Comparison of ENCODE assay signal across 9 mouse cellular contexts in genomic region chr4:134402571-134403262, GRCm38 (mm10). TPM values are rescaled to one million over a fixed set of nuclear protein-coding genes. Genes with fewer than 3 reads are reported as not detected.
A peak's percentile ranks its signal among the peaks of the same experiment; 100 is the strongest.
DNase-seq lines count a peak whose midpoint lies in the region; ATAC-seq and TF ChIP-seq lines count a peak whose summit lies in the region.
"Had no signal": no experiment of that assay in that cellular context is flagged by ENCODE, and none has a peak within 500 bp of the region (broad histone marks: within the 10 kb centered on the region; RNA-seq: fewer than 3 reads in every experiment).

No protein-coding gene starts in this region.

- peak; percentile 60 for ATAC-seq in heart, embryonic 14.5 days (ENCODE audit: insufficient number of reproducible peaks, insufficient read depth, low FRiP score, low read depth)
- ATAC-seq in liver, embryonic 14.5 days (ENCODE audit: insufficient read depth), result no peak
- ATAC-seq in midbrain, postnatal 0 days (ENCODE audit: low FRiP score), result no peak

- H3K27ac ChIP-seq in ES-Bruce4 (ENCODE audit: insufficient read depth, low read length), result peak overlapping the region; percentile 89
- peak overlapping the region; percentile 32 to 57 for H3K27ac ChIP-seq in heart, embryonic 14.5 days (replicated peaks in 1 of 2; ENCODE audit: control insufficient read depth in 1 of 2, insufficient read depth in 1 of 2, low read depth in 2 of 2, low read length in 2 of 2)
- H3K27ac ChIP-seq in liver, embryonic 14.5 days, result no peak overlapping the region
- no peak overlapping the region for H3K27ac ChIP-seq in testis, adult 2 months (ENCODE audit: control insufficient read depth, insufficient read depth, low read depth, low read length)
- H3K27ac ChIP-seq in midbrain, postnatal 0 days (ENCODE audit: low read depth, low read length), result no peak overlapping the region
- H3K27ac ChIP-seq: limb, embryonic 13.5 days had no signal

- no peak for TF ChIP-seq CTCF in ES-Bruce4 (IDR thresholded peaks at IDR 0.05; ENCODE audit: low read depth, low read length)
- no peak for TF ChIP-seq CTCF in liver, embryonic 14.5 days (IDR thresholded peaks at IDR 0.05; ENCODE audit: low read depth)
- TF ChIP-seq CTCF in testis, adult 2 months (IDR thresholded peaks at IDR 0.05; ENCODE audit: control insufficient read depth, insufficient read depth, insufficient replicate concordance, low read depth, low read length), result no peak
- no peak for TF ChIP-seq CTCF in midbrain, postnatal 0 days (IDR thresholded peaks at IDR 0.05)

- H3K9me3 ChIP-seq in ES-Bruce4 (replicated peaks; ENCODE audit: control insufficient read depth, insufficient read depth, low read length, poor library complexity, severe bottlenecking), result no peaks in the 10 kb centered on the region
- H3K9me3 ChIP-seq in heart, embryonic 14.5 days (ENCODE audit: control insufficient read depth, low read length), result no peaks in the 10 kb centered on the region
- H3K9me3 ChIP-seq in liver, embryonic 14.5 days (ENCODE audit: control insufficient read depth, low read length), result no peaks in the 10 kb centered on the region
- no peaks in the 10 kb centered on the region for H3K9me3 ChIP-seq in midbrain, postnatal 0 days (ENCODE audit: low read length)
- H3K9me3 ChIP-seq: limb, embryonic 13.5 days had no signal

- H3K4me2 ChIP-seq in heart, embryonic 14.5 days (ENCODE audit: low read length), result peak overlapping the region; percentile 12
- H3K4me2 ChIP-seq in liver, embryonic 14.5 days (ENCODE audit: low read depth), result peak overlapping the region; percentile 86
- no peak overlapping the region; the same call in 1 of the 2 replicates for H3K4me2 ChIP-seq in midbrain, postnatal 0 days (ENCODE audit: low read depth, low read length, poor library complexity, severe bottlenecking)

- peak; percentile 61 for DNase-seq in adrenal gland, adult 2 months
- no peak for DNase-seq in adrenal gland, adult 18-20 months (ENCODE audit: low spot score in 2 of 2)
- DNase-seq in liver, embryonic 14.5 days (ENCODE audit: low read depth in 3 of 3, low spot score in 3 of 3), result no peak
- DNase-seq in thymus, postnatal 36 days, result no peak
- DNase-seq in midbrain, postnatal 0 days (ENCODE audit: low spot score), result no peak

- no peaks in the 10 kb centered on the region for H3K27me3 ChIP-seq in ES-Bruce4 (ENCODE audit: control insufficient read depth, insufficient read depth, low read length, poor library complexity, severe bottlenecking)
- H3K27me3 ChIP-seq in heart, embryonic 14.5 days (ENCODE audit: control insufficient read depth, insufficient read depth, low read length), result no peaks in the 10 kb centered on the region
- no peaks in the 10 kb centered on the region for H3K27me3 ChIP-seq in liver, embryonic 14.5 days (ENCODE audit: control insufficient read depth, insufficient read depth, low read length)
- H3K27me3 ChIP-seq in testis, adult 2 months (ENCODE audit: control insufficient read depth, insufficient read depth, low read length), result no peaks in the 10 kb centered on the region
- H3K27me3 ChIP-seq in midbrain, postnatal 0 days (ENCODE audit: insufficient read depth, low read length), result no peaks in the 10 kb centered on the region
- H3K27me3 ChIP-seq: limb, embryonic 13.5 days had no signal

- peaks cover 5% of the 10 kb centered on the region for H3K4me1 ChIP-seq in ES-Bruce4 (ENCODE audit: control insufficient read depth, insufficient read depth, low read length)
- H3K4me1 ChIP-seq in heart, embryonic 14.5 days (ENCODE audit: control insufficient read depth in 2 of 2, insufficient read depth in 2 of 2, low read length in 2 of 2), result peaks cover 29 to 36% of the 10 kb centered on the region in 2 experiments
- H3K4me1 ChIP-seq in liver, embryonic 14.5 days (replicated peaks; ENCODE audit: control insufficient read depth in 2 of 2, insufficient read depth in 2 of 2, low read length in 1 of 2), result peaks cover 19 to 25% of the 10 kb centered on the region in 2 experiments
- peaks cover 26% of the 10 kb centered on the region for H3K4me1 ChIP-seq in testis, adult 2 months (ENCODE audit: control insufficient read depth, insufficient read depth, low read length)
- H3K4me1 ChIP-seq in midbrain, postnatal 0 days (ENCODE audit: insufficient read depth, low read length), result 0 out of 2 replicates have a peak, but pooled peaks cover 4% of the 10 kb centered on the region

- no peak for TF ChIP-seq EP300 in ES-Bruce4 (IDR thresholded peaks at IDR 0.05; ENCODE audit: insufficient read depth, low read depth, low read length)
- no peak for TF ChIP-seq EP300 in liver, embryonic 14.5 days (IDR thresholded peaks at IDR 0.05; ENCODE audit: low read depth)

- H3K36me3 ChIP-seq in ES-Bruce4 (ENCODE audit: control insufficient read depth, insufficient read depth, low read length, poor library complexity, severe bottlenecking), result no peaks in the 10 kb centered on the region
- H3K36me3 ChIP-seq in heart, embryonic 14.5 days (ENCODE audit: control insufficient read depth, insufficient read depth, low read length), result peaks cover 6% of the 10 kb centered on the region; the same call in 1 of the 2 replicates
- no peaks in the 10 kb centered on the region for H3K36me3 ChIP-seq in liver, embryonic 14.5 days (replicated peaks; ENCODE audit: control insufficient read depth, insufficient read depth, low read depth)
- H3K36me3 ChIP-seq in testis, adult 2 months (ENCODE audit: control insufficient read depth, insufficient read depth, low read length), result no peaks in the 10 kb centered on the region
- no peaks in the 10 kb centered on the region for H3K36me3 ChIP-seq in midbrain, postnatal 0 days (ENCODE audit: insufficient read depth, low read length)

- no peak overlapping the region for H3K4me3 ChIP-seq in ES-Bruce4 (ENCODE audit: low read depth, low read length)
- no peak overlapping the region for H3K4me3 ChIP-seq in heart, embryonic 14.5 days (ENCODE audit: control insufficient read depth in 1 of 2, insufficient read depth in 1 of 2, low read depth in 1 of 2, low read length in 2 of 2)
- H3K4me3 ChIP-seq in liver, embryonic 14.5 days (ENCODE audit: insufficient read depth in 1 of 2, low read depth in 2 of 2, low read length in 2 of 2), result no peak overlapping the region
- H3K4me3 ChIP-seq in testis, adult 2 months (ENCODE audit: control insufficient read depth, low read depth, low read length), result no peak overlapping the region
- no peak overlapping the region for H3K4me3 ChIP-seq in midbrain, postnatal 0 days (ENCODE audit: low read depth, low read length)
- H3K4me3 ChIP-seq: limb, embryonic 13.5 days had no signal

- 38% methylated on average over 16 of the region's 16 CpGs for WGBS in heart, embryonic 14.5 days
- WGBS in liver, embryonic 14.5 days (ENCODE audit: insufficient replicate concordance), result 12% methylated on average over 16 of the region's 16 CpGs
- WGBS in midbrain, postnatal 0 days, result 83% methylated on average over 16 of the region's 16 CpGs

- H3K9ac ChIP-seq in ES-Bruce4 (ENCODE audit: low read depth, poor library complexity, severe bottlenecking), result 0 out of 2 replicates have a peak overlapping the region, but pooled peaks have one; percentile 22
- no peak overlapping the region for H3K9ac ChIP-seq in heart, embryonic 14.5 days (ENCODE audit: low read length)
- H3K9ac ChIP-seq in liver, embryonic 14.5 days (replicated peaks), result no peak overlapping the region
- H3K9ac ChIP-seq in midbrain, postnatal 0 days (replicated peaks; ENCODE audit: low read length, poor library complexity, severe bottlenecking), result no peak overlapping the region
- H3K9ac ChIP-seq: limb, embryonic 13.5 days had no signal

- TF ChIP-seq POLR2A in ES-Bruce4 (IDR thresholded peaks at IDR 0.05; ENCODE audit: insufficient read depth, low read length), result no peak
- TF ChIP-seq POLR2A in testis, adult 2 months (IDR thresholded peaks at IDR 0.05; ENCODE audit: control insufficient read depth, low read depth, low read length), result 0 out of 2 replicates have a peak, but pooled peaks have one; percentile 27

RNA-seq across cellular contexts. Expression of gene Pafah2, which starts 6.6 kb away (rescaled TPM):
- total RNA-seq in adrenal gland, adult 2 months (2021), result 10 to 100 TPM; 12.1 to 18.7 TPM
- polyA plus RNA-seq in adrenal gland, adult 2 months (2012; rRNA removed), result 9.1 and 15.1 TPM in 2 replicates
- 10 to 100 TPM; 15.2 to 17.8 TPM for total RNA-seq in adrenal gland, adult 18-20 months (2021)
- polyA plus RNA-seq in ES-Bruce4 (2011; ENCODE audit: insufficient read depth, insufficient read length, low read depth, missing spikeins), result 16.4 and 16.5 TPM in 2 replicates
- 11.1 and 12.8 TPM in 2 replicates for polyA plus RNA-seq in heart, embryonic 14.5 days (2014; fragmentation: Nextera tagmentation; extraction: Ambion mirVana)
- polyA plus RNA-seq in liver, embryonic 14.5 days (2012; rRNA removed), result 3.9 and 4.3 TPM in 2 replicates
- polyA plus RNA-seq in liver, embryonic 14.5 days (2014; fragmentation: Nextera tagmentation; extraction: Ambion mirVana), result 4.3 and 5.4 TPM in 2 replicates
- 36.0 and 37.2 TPM in 2 replicates for polyA plus RNA-seq in testis, adult 2 months (2012; rRNA removed)
- 8.3 and 11.6 TPM in 2 replicates for total RNA-seq in midbrain, postnatal 0 days (2014; rRNA removed)
- polyA plus RNA-seq in midbrain, postnatal 0 days (2015; fragmentation: Nextera tagmentation; extraction: Ambion mirVana), result 5.7 and 6.7 TPM in 2 replicates

RNA-seq across cellular contexts. Expression of gene Extl1, which starts 19.1 kb away (rescaled TPM):
- total RNA-seq in adrenal gland, adult 2 months (2021), result 1 to 10 TPM; 3.1 to 4.4 TPM
- 4.9 and 5.6 TPM in 2 replicates for polyA plus RNA-seq in adrenal gland, adult 2 months (2012; rRNA removed)
- 1 to 10 TPM; 3.3 to 4.2 TPM for total RNA-seq in adrenal gland, adult 18-20 months (2021)
- 3.3 and 3.9 TPM in 2 replicates for polyA plus RNA-seq in ES-Bruce4 (2011; ENCODE audit: insufficient read depth, insufficient read length, low read depth, missing spikeins)
- polyA plus RNA-seq in heart, embryonic 14.5 days (2014; fragmentation: Nextera tagmentation; extraction: Ambion mirVana), result 2.8 and 2.9 TPM in 2 replicates
- polyA plus RNA-seq in liver, embryonic 14.5 days (2012; rRNA removed), result 0.04 and 0.16 TPM in 2 replicates
- polyA plus RNA-seq in liver, embryonic 14.5 days (2014; fragmentation: Nextera tagmentation; extraction: Ambion mirVana), result 0.04 and 0.11 TPM in 2 replicates
- 0.25 and 0.26 TPM in 2 replicates for polyA plus RNA-seq in testis, adult 2 months (2012; rRNA removed)
- 2.1 and 2.2 TPM in 2 replicates for total RNA-seq in midbrain, postnatal 0 days (2014; rRNA removed)
- polyA plus RNA-seq in midbrain, postnatal 0 days (2015; fragmentation: Nextera tagmentation; extraction: Ambion mirVana), result 0.79 and 1.2 TPM in 2 replicates

RNA-seq across cellular contexts. Expression of gene Slc30a2, which starts 59.7 kb away (rescaled TPM):
- total RNA-seq in adrenal gland, adult 2 months (2021), result 10 to 100 TPM; 21.2 to 60.8 TPM
- polyA plus RNA-seq in adrenal gland, adult 2 months (2012; rRNA removed), result 33.0 and 56.4 TPM in 2 replicates
- 10 to 100 TPM; 28.9 to 47.4 TPM for total RNA-seq in adrenal gland, adult 18-20 months (2021)
- polyA plus RNA-seq in ES-Bruce4 (2011; ENCODE audit: insufficient read depth, insufficient read length, low read depth, missing spikeins), result 3.9 and 4.9 TPM in 2 replicates
- polyA plus RNA-seq in heart, embryonic 14.5 days (2014; fragmentation: Nextera tagmentation; extraction: Ambion mirVana), result 0.08 and 0.11 TPM in 2 replicates
- 0.02 TPM in 1 of 2 replicates, not detected in the other for polyA plus RNA-seq in liver, embryonic 14.5 days (2012; rRNA removed)
- not detected in 2 replicates for polyA plus RNA-seq in liver, embryonic 14.5 days (2014; fragmentation: Nextera tagmentation; extraction: Ambion mirVana)
- 19.1 and 21.3 TPM in 2 replicates for polyA plus RNA-seq in testis, adult 2 months (2012; rRNA removed)
- not detected in 2 replicates for total RNA-seq in midbrain, postnatal 0 days (2014; rRNA removed)
- polyA plus RNA-seq in midbrain, postnatal 0 days (2015; fragmentation: Nextera tagmentation; extraction: Ambion mirVana), result 0.17 and 0.21 TPM in 2 replicates

Comparison
In these comparisons a context has a peak if more than half of its experiments do, and no peak if none do; other contexts are left out.
1. H3K27ac ChIP-seq: peak in ES-Bruce4 (single experiment) and heart, embryonic 14.5 days (2 of 2); none in liver, embryonic 14.5 days (single experiment), testis, adult 2 months (single experiment) and midbrain, postnatal 0 days (single experiment).